Mouse (Mus musculus) liver, embryonic 11.5 days (tissue): ENCODE measurements around the gene Slc6a4. TPM values are rescaled to one million over a fixed set of nuclear protein-coding genes. Genes with fewer than 3 reads are reported as not detected.

ENCODE experiments used
- ATAC-seq: fragments of 200-750 bp; cut with Nextera tagmentation; replicated peaks from 2 replicates; pipeline ENCODE4 v1.8.0; 2017; ENCODE audit warnings: moderate number of reproducible peaks, mild to moderate bottlenecking, moderate TSS enrichment, moderate library complexity; ENCODE audit not compliant: low FRiP score
- DNase-seq: peaks from one replicate; pipeline ENCODE4 v3.0.0-alpha.2; 2017; ENCODE audit warnings: low spot score
- H3K27ac ChIP-seq: fragments of 300-500 bp; sonication (generic); 2 replicates; pipeline ENCODE4 v1.5.1; 2014; ENCODE audit warnings: mild to moderate bottlenecking, low read depth, low read length, control low read depth
- H3K27me3 ChIP-seq: fragments of 300-500 bp; sonication (generic); replicated peaks from 2 replicates; pipeline ENCODE4 v1.6.1; 2014; ENCODE audit warnings: low read length, mixed read lengths; ENCODE audit not compliant: control insufficient read depth, insufficient read depth
- H3K36me3 ChIP-seq: fragments of 300-500 bp; sonication (generic); 2 replicates; pipeline ENCODE4 v1.6.1; 2014; ENCODE audit warnings: mild to moderate bottlenecking, low read length, moderate library complexity, mixed read lengths; ENCODE audit not compliant: control insufficient read depth, insufficient read depth
- H3K4me1 ChIP-seq: fragments of 300-500 bp; sonication (generic); replicated peaks from 2 replicates; pipeline ENCODE4 v1.6.1; 2014; ENCODE audit warnings: low read length, mixed read lengths; ENCODE audit not compliant: control insufficient read depth, insufficient read depth
- H3K4me2 ChIP-seq: fragments of 300-500 bp; sonication (generic); 2 replicates; pipeline ENCODE4 v1.6.1; 2014; ENCODE audit warnings: mild to moderate bottlenecking, control low read depth, moderate library complexity
- H3K4me3 ChIP-seq: fragments of 300-500 bp; sonication (generic); 2 replicates; pipeline ENCODE4 v1.5.1; 2014; ENCODE audit warnings: low read depth, low read length, control low read depth
- H3K9ac ChIP-seq: fragments of 300-500 bp; sonication (generic); 2 replicates; pipeline ENCODE4 v1.6.1; 2014; ENCODE audit warnings: low read depth, low read length, control low read depth
- H3K9me3 ChIP-seq: fragments of 300-500 bp; sonication (generic); 2 replicates; pipeline ENCODE4 v1.6.1; 2016; ENCODE audit warnings: low read length, inconsistent platforms, mixed read lengths; ENCODE audit not compliant: control insufficient read depth
- WGBS: fragments of 180-500 bp; shearing (Covaris S2); extraction: QIAGEN DNeasy Blood & Tissue Kit; methylation state at CpG from one replicate; pipeline ENCODE4 v1.1.7; 2014; 5-methylcytosine and 5-hydroxymethylcytosine counted together
- polyA plus RNA-seq: library from polyadenylated mRNA; unstranded; fragments of >200 nt; fragmentation: Nextera tagmentation; extraction: Ambion mirVana; gene quantifications from 2 replicates; pipeline ENCODE4 v1.2.1, GENCODE M21; 2014

Slc6a4 gene
- polyA plus RNA-seq = 1.9 TPM in 2 replicates

- ATAC-seq (no peak), DNase-seq (peak; percentile 60)
- Histone ChIP-seq H3K4me1 (peaks cover 8% of the 10 kb centered on the region; the same call in 1 of the 2 replicates), H3K4me3 (peak within 1 kb of the TSS; percentile 48), H3K4me2 (peak within 1 kb of the TSS; percentile 72), H3K9ac (no peak within 1 kb of the TSS), H3K27me3 (peaks cover 48% of the 10 kb centered on the region), H3K27ac (no peak within 1 kb of the TSS), H3K9me3 (no peaks in the 10 kb centered on the region), H3K36me3 (no peaks in the 10 kb centered on the region)
- WGBS = under 1% methylated on average over 48 of the region's 52 CpGs
Measured at GRCm38 (mm10) chr11:76997916-76998704, at the start of gene Slc6a4. Slc6a4 (plus strand) TSS chr11:76998603.

GRCm38 (mm10) chr11:76953536-76953935 lies 44.9 kb upstream of the Slc6a4 start:
- DNase-seq = no peak
- Histone ChIP-seq H3K9ac (no peak overlapping the region), H3K4me3 (no peak overlapping the region), H3K9me3 (no peaks in the 10 kb centered on the region), H3K27ac (no peak overlapping the region), H3K36me3 (peaks cover 28% of the 10 kb centered on the region), H3K27me3 (no peaks in the 10 kb centered on the region), H3K4me1 (no peaks in the 10 kb centered on the region), H3K4me2 (no peak overlapping the region)
- ATAC-seq = no peak
- WGBS = 92% methylated on average over 2 of the region's 2 CpGs

- Histone ChIP-seq H3K4me1 (no peaks in the 10 kb centered on the region), H3K27me3 (no peaks in the 10 kb centered on the region), H3K4me3 (no peak overlapping the region), H3K36me3 (peaks cover 43% of the 10 kb centered on the region), H3K9me3 (no peaks in the 10 kb centered on the region), H3K27ac (no peak overlapping the region), H3K4me2 (no peak overlapping the region), H3K9ac (no peak overlapping the region)
- DNase-seq (peak; percentile 23), ATAC-seq (no peak)
- WGBS = 88% methylated on average over 3 of the region's 3 CpGs
Measured at GRCm38 (mm10) chr11:76965703-76966102, 32.7 kb upstream of the Slc6a4 start.

GRCm38 (mm10) chr11:76970328-76970727 lies 28.1 kb upstream of the Slc6a4 start:
- no peak overlapping the region for H3K9ac ChIP-seq
- H3K27ac ChIP-seq = no peak overlapping the region
- WGBS = 97% methylated on average over 2 of the region's 2 CpGs
- ATAC-seq (no peak), DNase-seq (peak; percentile 6)
- no peaks in the 10 kb centered on the region for H3K9me3 ChIP-seq
- no peak overlapping the region for H3K4me2 ChIP-seq
- H3K4me3 ChIP-seq = no peak overlapping the region
- H3K4me1 ChIP-seq = no peaks in the 10 kb centered on the region
- peaks cover 48% of the 10 kb centered on the region for H3K36me3 ChIP-seq
- H3K27me3 ChIP-seq = no peaks in the 10 kb centered on the region

- Histone ChIP-seq H3K36me3 (peaks cover 28% of the 10 kb centered on the region), H3K9ac (no peak overlapping the region), H3K4me2 (no peak overlapping the region), H3K4me1 (no peaks in the 10 kb centered on the region), H3K4me3 (no peak overlapping the region), H3K27ac (no peak overlapping the region), H3K9me3 (no peaks in the 10 kb centered on the region), H3K27me3 (no peaks in the 10 kb centered on the region)
- DNase-seq (no peak), ATAC-seq (no peak)
- WGBS = 83% methylated on average over 7 of the region's 7 CpGs
Measured at GRCm38 (mm10) chr11:76974680-76975319, 23.6 kb upstream of the Slc6a4 start.

- no peak overlapping the region for H3K27ac ChIP-seq
- DNase-seq = no peak
- no peaks in the 10 kb centered on the region for H3K9me3 ChIP-seq
- no peak overlapping the region for H3K4me2 ChIP-seq
- H3K9ac ChIP-seq = no peak overlapping the region
- no peaks in the 10 kb centered on the region for H3K27me3 ChIP-seq
- no peak for ATAC-seq
- no peak overlapping the region for H3K4me3 ChIP-seq
- H3K36me3 ChIP-seq = peaks cover 14% of the 10 kb centered on the region
- peaks cover 3% of the 10 kb centered on the region; the same call in 1 of the 2 replicates for H3K4me1 ChIP-seq
- 65% methylated on average over 5 of the region's 5 CpGs for WGBS
Measured at GRCm38 (mm10) chr11:76981570-76982141, 16.7 kb upstream of the Slc6a4 start.

- peaks cover 20% of the 10 kb centered on the region for H3K36me3 ChIP-seq
- H3K27ac ChIP-seq = no peak overlapping the region
- H3K9me3 ChIP-seq = no peaks in the 10 kb centered on the region
- DNase-seq (no peak), ATAC-seq (no peak)
- peaks cover 3% of the 10 kb centered on the region; the same call in 1 of the 2 replicates for H3K4me1 ChIP-seq
- H3K9ac ChIP-seq = no peak overlapping the region
- WGBS = 83% methylated on average over 4 of the region's 4 CpGs
- no peak overlapping the region for H3K4me2 ChIP-seq
- H3K4me3 ChIP-seq = no peak overlapping the region
- H3K27me3 ChIP-seq = no peaks in the 10 kb centered on the region
Measured at GRCm38 (mm10) chr11:76982415-76982814, 16.0 kb upstream of the Slc6a4 start.

- H3K9ac ChIP-seq = no peak overlapping the region
- H3K27ac ChIP-seq = no peak overlapping the region
- no peak overlapping the region for H3K4me3 ChIP-seq
- peaks cover 3% of the 10 kb centered on the region; the same call in 1 of the 2 replicates for H3K4me1 ChIP-seq
- H3K36me3 ChIP-seq = peaks cover 21% of the 10 kb centered on the region
- no peaks in the 10 kb centered on the region for H3K9me3 ChIP-seq
- WGBS = 49% methylated on average over 5 of the region's 5 CpGs
- no peak for ATAC-seq
- H3K4me2 ChIP-seq = no peak overlapping the region
- H3K27me3 ChIP-seq = no peaks in the 10 kb centered on the region
- no peak for DNase-seq
Measured at GRCm38 (mm10) chr11:76983641-76984040, 14.8 kb upstream of the Slc6a4 start.
